Mouse (Mus musculus): ENCODE measurements around the gene Lrrc19. TPM values are rescaled to one million over a fixed set of nuclear protein-coding genes. Genes with fewer than 3 reads are reported as not detected.
"Not testable (repeated sequence)": the region's sequence is repeated elsewhere in the genome, so short reads cannot be mapped to it uniquely, and the experiment has no call there.

The Lrrc19 gene
- 1.2 and 1.3 TPM in 2 replicates for polyA plus RNA-seq (2015; fragmentation: Nextera tagmentation; extraction: Ambion mirVana)

- Histone ChIP-seq H3K4me2 (no peak within 1 kb of the TSS), H3K4me3 (no peak within 1 kb of the TSS), H3K9me3 (no peaks in the 10 kb centered on the region), H3K4me1 (no peaks in the 10 kb centered on the region), H3K27me3 (no peaks in the 10 kb centered on the region), H3K36me3 (peaks cover 12% of the 10 kb centered on the region), H3K27ac (no peak within 1 kb of the TSS), H3K9ac (no peak within 1 kb of the TSS)
- WGBS = 89% methylated on average over 3 of the region's 3 CpGs
- ATAC-seq (ENCODE audit: insufficient number of reproducible peaks, insufficient read depth, low FRiP score, low TSS enrichment, low read depth) = no peak
Measured at GRCm38 (mm10) chr4:94649920-94650319, at the start of gene Lrrc19. Gene Lrrc19 (minus strand): TSS chr4:94650144.

GRCm38 (mm10) chr4:94696368-94696767 is 46.4 kb upstream of the Lrrc19 start:
- no peak overlapping the region for H3K27ac ChIP-seq
- H3K9me3 ChIP-seq = no peaks in the 10 kb centered on the region
- H3K4me1 ChIP-seq = no peaks in the 10 kb centered on the region
- H3K36me3 ChIP-seq = peaks cover 6% of the 10 kb centered on the region
- no peak overlapping the region for H3K9ac ChIP-seq
- 86% methylated on average over 3 of the region's 3 CpGs for WGBS
- no peak for ATAC-seq (ENCODE audit: insufficient number of reproducible peaks, insufficient read depth, low FRiP score, low TSS enrichment, low read depth)
- no peak overlapping the region for H3K4me3 ChIP-seq
- H3K27me3 ChIP-seq = no peaks in the 10 kb centered on the region
- no peak overlapping the region for H3K4me2 ChIP-seq

GRCm38 (mm10) chr4:94692175-94692574 is 42.2 kb upstream of the Lrrc19 start:
- Histone ChIP-seq H3K4me1 (no peaks in the 10 kb centered on the region), H3K27me3 (no peaks in the 10 kb centered on the region), H3K4me3 (no peak overlapping the region), H3K9ac (no peak overlapping the region), H3K36me3 (peaks cover 23% of the 10 kb centered on the region), H3K4me2 (no peak overlapping the region), H3K27ac (no peak overlapping the region), H3K9me3 (no peaks in the 10 kb centered on the region)
- no peak for ATAC-seq (ENCODE audit: insufficient number of reproducible peaks, insufficient read depth, low FRiP score, low TSS enrichment, low read depth)
- 89% methylated on average over 2 of the region's 2 CpGs for WGBS

GRCm38 (mm10) chr4:94691078-94691477 is 41.1 kb upstream of the Lrrc19 start:
- no peak overlapping the region for H3K9ac ChIP-seq
- H3K4me3 ChIP-seq = no peak overlapping the region
- WGBS = 88% methylated on average over 4 of the region's 4 CpGs
- H3K27ac ChIP-seq = no peak overlapping the region
- H3K27me3 ChIP-seq = no peaks in the 10 kb centered on the region
- no peak for ATAC-seq (ENCODE audit: insufficient number of reproducible peaks, insufficient read depth, low FRiP score, low TSS enrichment, low read depth)
- no peaks in the 10 kb centered on the region for H3K9me3 ChIP-seq
- H3K4me2 ChIP-seq = no peak overlapping the region
- no peaks in the 10 kb centered on the region for H3K4me1 ChIP-seq
- H3K36me3 ChIP-seq = peaks cover 29% of the 10 kb centered on the region

GRCm38 (mm10) chr4:94689804-94690203 is 39.9 kb upstream of the Lrrc19 start:
- peaks cover 29% of the 10 kb centered on the region for H3K36me3 ChIP-seq
- H3K27ac ChIP-seq; H3K4me2 ChIP-seq; H3K4me1 ChIP-seq; H3K27me3 ChIP-seq; ATAC-seq (ENCODE audit: insufficient number of reproducible peaks, insufficient read depth, low FRiP score, low TSS enrichment, low read depth); H3K9ac ChIP-seq; H3K4me3 ChIP-seq; H3K9me3 ChIP-seq: not testable (repeated sequence)
- WGBS = 81% methylated on average over 2 of the region's 2 CpGs

GRCm38 (mm10) chr4:94683305-94683704 is 33.4 kb upstream of the Lrrc19 start:
- no peak overlapping the region for H3K9ac ChIP-seq
- H3K9me3 ChIP-seq = no peaks in the 10 kb centered on the region
- H3K4me2 ChIP-seq = no peak overlapping the region
- 79% methylated on average over 5 of the region's 5 CpGs for WGBS
- peaks cover 43% of the 10 kb centered on the region for H3K36me3 ChIP-seq
- no peak for ATAC-seq (ENCODE audit: insufficient number of reproducible peaks, insufficient read depth, low FRiP score, low TSS enrichment, low read depth)
- no peaks in the 10 kb centered on the region for H3K27me3 ChIP-seq
- no peak overlapping the region for H3K4me3 ChIP-seq
- H3K4me1 ChIP-seq = no peaks in the 10 kb centered on the region
- H3K27ac ChIP-seq = no peak overlapping the region

- H3K4me1 ChIP-seq = no peaks in the 10 kb centered on the region
- peaks cover 33% of the 10 kb centered on the region for H3K36me3 ChIP-seq
- ATAC-seq (ENCODE audit: insufficient number of reproducible peaks, insufficient read depth, low FRiP score, low TSS enrichment, low read depth) = no peak
- H3K9me3 ChIP-seq = no peaks in the 10 kb centered on the region
- no peak overlapping the region for H3K4me3 ChIP-seq
- H3K27me3 ChIP-seq = no peaks in the 10 kb centered on the region
- 62% methylated on average over 1 of the region's 1 CpGs for WGBS
- H3K4me2 ChIP-seq = no peak overlapping the region
- H3K27ac ChIP-seq = no peak overlapping the region
- no peak overlapping the region for H3K9ac ChIP-seq
Measured at GRCm38 (mm10) chr4:94682029-94682428, 32.1 kb upstream of the Lrrc19 start.

GRCm38 (mm10) chr4:94681181-94681580 is 31.2 kb upstream of the Lrrc19 start:
- no peak for ATAC-seq (ENCODE audit: insufficient number of reproducible peaks, insufficient read depth, low FRiP score, low TSS enrichment, low read depth)
- no peaks in the 10 kb centered on the region for H3K4me1 ChIP-seq
- H3K27me3 ChIP-seq = no peaks in the 10 kb centered on the region
- no peak overlapping the region for H3K4me3 ChIP-seq
- no peak overlapping the region for H3K27ac ChIP-seq
- peaks cover 28% of the 10 kb centered on the region for H3K36me3 ChIP-seq
- no peaks in the 10 kb centered on the region for H3K9me3 ChIP-seq
- 89% methylated on average over 2 of the region's 2 CpGs for whole genome bisulfite sequencing
- no peak overlapping the region for H3K9ac ChIP-seq
- no peak overlapping the region for H3K4me2 ChIP-seq

GRCm38 (mm10) chr4:94680662-94681061 is 30.7 kb upstream of the Lrrc19 start:
- Histone ChIP-seq H3K4me1 (no peaks in the 10 kb centered on the region), H3K27me3 (no peaks in the 10 kb centered on the region), H3K9me3 (no peaks in the 10 kb centered on the region), H3K9ac (no peak overlapping the region), H3K4me3 (no peak overlapping the region), H3K36me3 (peaks cover 28% of the 10 kb centered on the region), H3K27ac (no peak overlapping the region), H3K4me2 (no peak overlapping the region)
- WGBS = 91% methylated on average over 2 of the region's 2 CpGs
- ATAC-seq (ENCODE audit: insufficient number of reproducible peaks, insufficient read depth, low FRiP score, low TSS enrichment, low read depth) = no peak

- no peaks in the 10 kb centered on the region; the same call in 1 of the 2 replicates for H3K36me3 ChIP-seq
- ATAC-seq (ENCODE audit: insufficient number of reproducible peaks, insufficient read depth, low FRiP score, low TSS enrichment, low read depth) = no peak
- no peak overlapping the region for H3K27ac ChIP-seq
- H3K27me3 ChIP-seq = no peaks in the 10 kb centered on the region
- H3K4me2 ChIP-seq = no peak overlapping the region
- no peak overlapping the region for H3K9ac ChIP-seq
- H3K4me3 ChIP-seq = no peak overlapping the region
- H3K9me3 ChIP-seq = no peaks in the 10 kb centered on the region
- 46% methylated on average over 1 of the region's 1 CpGs for WGBS
- no peaks in the 10 kb centered on the region for H3K4me1 ChIP-seq
Measured at GRCm38 (mm10) chr4:94669718-94670117, 19.8 kb upstream of the Lrrc19 start.

GRCm38 (mm10) chr4:94650426-94651175 is 657 bp upstream of the Lrrc19 start:
- not testable (repeated sequence) for H3K4me3 ChIP-seq; H3K4me2 ChIP-seq; H3K4me1 ChIP-seq; ATAC-seq (ENCODE audit: insufficient number of reproducible peaks, insufficient read depth, low FRiP score, low TSS enrichment, low read depth); H3K9ac ChIP-seq; H3K27ac ChIP-seq; H3K27me3 ChIP-seq; H3K9me3 ChIP-seq
- H3K36me3 ChIP-seq = peaks cover 19% of the 10 kb centered on the region
- 93% methylated on average over 5 of the region's 5 CpGs for WGBS

GRCm38 (mm10) chr4:94643141-94643540 is 6.8 kb downstream of the Lrrc19 start:
- Histone ChIP-seq H3K36me3 (peaks cover 3% of the 10 kb centered on the region; the same call in 1 of the 2 replicates), H3K4me3 (no peak overlapping the region), H3K27me3 (no peaks in the 10 kb centered on the region), H3K4me2 (no peak overlapping the region), H3K9ac (no peak overlapping the region), H3K4me1 (no peaks in the 10 kb centered on the region), H3K9me3 (no peaks in the 10 kb centered on the region), H3K27ac (no peak overlapping the region)
- 94% methylated on average over 2 of the region's 2 CpGs for WGBS
- no peak for ATAC-seq (ENCODE audit: insufficient number of reproducible peaks, insufficient read depth, low FRiP score, low TSS enrichment, low read depth)
